Mouse (Mus musculus): ENCODE data around the gene Chtop. TPM values are rescaled to one million over a fixed set of nuclear protein-coding genes. Genes with fewer than 3 reads are reported as not detected.

The Chtop gene
- total and polyA plus RNA-seq, 3 experiments: 78.6 to 135 (median 97.0) TPM

GRCm38 (mm10) chr3:90490696-90491256 lies 18.5 kb downstream of the Chtop start, which contains the start of gene Snapin:
Gene Snapin (minus strand): TSS chr3:90491033.
- ATAC-seq (ENCODE audit: extremely low read depth, insufficient number of reproducible peaks, low FRiP score, poor library complexity, severe bottlenecking) (peak; percentile 99), DNase-seq (ENCODE audit: low spot score) (peak; percentile 88)
- H3K4me3 ChIP-seq (ENCODE audit: low read depth, low read length): peak within 1 kb of the TSS; percentile 77
- peaks cover 61% of the 10 kb centered on the region for H3K36me3 ChIP-seq (replicated peaks)
- H3K27me3 ChIP-seq (ENCODE audit: insufficient read depth, low read length): no peaks in the 10 kb centered on the region
- H3K4me1 ChIP-seq (ENCODE audit: insufficient read depth, low read depth, low read length): peaks cover 22% of the 10 kb centered on the region
- TF ChIP-seq CTCF (IDR thresholded peaks at IDR 0.05; ENCODE audit: low read depth, low read length) (0 out of 2 replicates have a peak, but pooled peaks have one; percentile 7), GATA2 (IDR thresholded peaks at IDR 0.05; ENCODE audit: borderline replicate concordance, low read depth, low read length) (no peak)
- H3K9me3 ChIP-seq (replicated peaks): no peaks in the 10 kb centered on the region

GRCm38 (mm10) chr3:90488576-90488975 lies 20.7 kb downstream of the Chtop start:
- H3K27me3 ChIP-seq (ENCODE audit: insufficient read depth, low read length): no peaks in the 10 kb centered on the region
- peaks cover 61% of the 10 kb centered on the region for H3K36me3 ChIP-seq (replicated peaks)
- H3K4me1 ChIP-seq (ENCODE audit: insufficient read depth, low read depth, low read length): peaks cover 22% of the 10 kb centered on the region
- no peak for DNase-seq (ENCODE audit: low spot score)
- no peak for ATAC-seq (ENCODE audit: extremely low read depth, insufficient number of reproducible peaks, low FRiP score, poor library complexity, severe bottlenecking)
- H3K4me3 ChIP-seq (ENCODE audit: low read depth, low read length): no peak overlapping the region
- no peaks in the 10 kb centered on the region for H3K9me3 ChIP-seq (replicated peaks)
- TF ChIP-seq GATA2 (IDR thresholded peaks at IDR 0.05; ENCODE audit: borderline replicate concordance, low read depth, low read length) (no peak), POLR2AphosphoS5 (IDR thresholded peaks at IDR 0.05; ENCODE audit: insufficient replicate concordance, low read depth, low read length) (no peak), TAL1 (conservative IDR thresholded peaks at IDR 0.05; ENCODE audit: low read depth, low read length) (no peak), CTCF (IDR thresholded peaks at IDR 0.05; ENCODE audit: low read depth, low read length) (no peak), GATA1 (IDR thresholded peaks at IDR 0.05; ENCODE audit: borderline replicate concordance, low read length) (no peak)

- DNase-seq (ENCODE audit: low spot score): no peak
- Histone ChIP-seq H3K4me3 (ENCODE audit: low read depth, low read length) (no peak overlapping the region), H3K36me3 (replicated peaks) (peaks cover 76% of the 10 kb centered on the region), H3K27me3 (ENCODE audit: insufficient read depth, low read length) (no peaks in the 10 kb centered on the region), H3K9me3 (replicated peaks) (no peaks in the 10 kb centered on the region), H3K4me1 (ENCODE audit: insufficient read depth, low read depth, low read length) (peaks cover 22% of the 10 kb centered on the region)
- no peak for ATAC-seq (ENCODE audit: extremely low read depth, insufficient number of reproducible peaks, low FRiP score, poor library complexity, severe bottlenecking)
- TF ChIP-seq TAL1 (conservative IDR thresholded peaks at IDR 0.05; ENCODE audit: low read depth, low read length) (no peak), POLR2AphosphoS5 (IDR thresholded peaks at IDR 0.05; ENCODE audit: insufficient replicate concordance, low read depth, low read length) (no peak), GATA2 (IDR thresholded peaks at IDR 0.05; ENCODE audit: borderline replicate concordance, low read depth, low read length) (no peak), CTCF (IDR thresholded peaks at IDR 0.05; ENCODE audit: low read depth, low read length) (no peak)
Measured at GRCm38 (mm10) chr3:90486998-90487397, 22.3 kb downstream of the Chtop start.

- Histone ChIP-seq H3K36me3 (replicated peaks) (peaks cover 26% of the 10 kb centered on the region), H3K4me3 (ENCODE audit: low read depth, low read length) (peak within 1 kb of the TSS; percentile 86)
- DNase-seq (ENCODE audit: low spot score): peak; percentile 99
Measured at GRCm38 (mm10) chr3:90475831-90476611, 33.3 kb downstream of the Chtop start, which contains the start of gene Ilf2. Gene Ilf2 (plus strand): TSS chr3:90476126.

GRCm38 (mm10) chr3:90475151-90475830 lies 34.0 kb downstream of the Chtop start:
- Histone ChIP-seq H3K27me3 (ENCODE audit: insufficient read depth, low read length) (peaks cover 4% of the 10 kb centered on the region; the same call in 1 of the 2 replicates), H3K4me1 (ENCODE audit: insufficient read depth, low read depth, low read length) (peaks cover 18% of the 10 kb centered on the region), H3K36me3 (replicated peaks) (peaks cover 19% of the 10 kb centered on the region), H3K4me3 (ENCODE audit: low read depth, low read length) (peak overlapping the region; percentile 55), H3K9me3 (replicated peaks) (no peaks in the 10 kb centered on the region)
- DNase-seq (ENCODE audit: low spot score): no peak
- TF ChIP-seq TAL1 (conservative IDR thresholded peaks at IDR 0.05; ENCODE audit: low read depth, low read length): no peak
- no peak for TF ChIP-seq POLR2AphosphoS5 (IDR thresholded peaks at IDR 0.05; ENCODE audit: insufficient replicate concordance, low read depth, low read length)
- TF ChIP-seq GATA1 (IDR thresholded peaks at IDR 0.05; ENCODE audit: borderline replicate concordance, low read length): no peak
- no peak for TF ChIP-seq GATA2 (IDR thresholded peaks at IDR 0.05; ENCODE audit: borderline replicate concordance, low read depth, low read length)
- no peak for TF ChIP-seq CTCF (IDR thresholded peaks at IDR 0.05; ENCODE audit: low read depth, low read length)
- no peak for ATAC-seq (ENCODE audit: extremely low read depth, insufficient number of reproducible peaks, low FRiP score, poor library complexity, severe bottlenecking)

More at GRCm38 (mm10) chr3:90475831-90476611, 33.3 kb downstream of the Chtop start, which contains the start of gene Ilf2:
- Histone ChIP-seq H3K9me3 (replicated peaks) (no peaks in the 10 kb centered on the region), H3K27me3 (ENCODE audit: insufficient read depth, low read length) (no peaks in the 10 kb centered on the region), H3K4me1 (ENCODE audit: insufficient read depth, low read depth, low read length) (peaks cover 21% of the 10 kb centered on the region)
- TF ChIP-seq POLR2AphosphoS5 (IDR thresholded peaks at IDR 0.05; ENCODE audit: insufficient replicate concordance, low read depth, low read length) (no peak), GATA2 (IDR thresholded peaks at IDR 0.05; ENCODE audit: borderline replicate concordance, low read depth, low read length) (no peak), CTCF (IDR thresholded peaks at IDR 0.05; ENCODE audit: low read depth, low read length) (no peak), TAL1 (conservative IDR thresholded peaks at IDR 0.05; ENCODE audit: low read depth, low read length) (no peak), GATA1 (IDR thresholded peaks at IDR 0.05; ENCODE audit: borderline replicate concordance, low read length) (no peak)
- peak; percentile 99 for ATAC-seq (ENCODE audit: extremely low read depth, insufficient number of reproducible peaks, low FRiP score, poor library complexity, severe bottlenecking)

- Histone ChIP-seq H3K36me3 (replicated peaks) (no peaks in the 10 kb centered on the region), H3K4me1 (ENCODE audit: insufficient read depth, low read depth, low read length) (peaks cover 16% of the 10 kb centered on the region), H3K9me3 (replicated peaks) (no peaks in the 10 kb centered on the region), H3K27me3 (ENCODE audit: insufficient read depth, low read length) (peaks cover 23% of the 10 kb centered on the region), H3K4me3 (ENCODE audit: low read depth, low read length) (no peak overlapping the region)
- no peak for ATAC-seq (ENCODE audit: extremely low read depth, insufficient number of reproducible peaks, low FRiP score, poor library complexity, severe bottlenecking)
- DNase-seq (ENCODE audit: low spot score): peak; percentile 70
- no peak for TF ChIP-seq GATA1 (IDR thresholded peaks at IDR 0.05; ENCODE audit: borderline replicate concordance, low read length)
- peak; percentile 54 for TF ChIP-seq CTCF (IDR thresholded peaks at IDR 0.05; ENCODE audit: low read depth, low read length)
Measured at GRCm38 (mm10) chr3:90472213-90472612, 37.1 kb downstream of the Chtop start.

Measured in G1E (cell line).